Mouse (Mus musculus): ENCODE measurements around the gene Cfap61.

GRCm38 (mm10) chr2:146222279-146223175, 287.9 kb downstream of the Cfap61 start:
- TF ChIP-seq CTCF (IDR thresholded peaks at IDR 0.05; ENCODE audit: extremely low read depth, insufficient read length, insufficient replicate concordance, low read depth, low read length) (no peak), POLR2A (IDR thresholded peaks at IDR 0.05; ENCODE audit: low read depth, low read length) (no peak)
